Mouse (Mus musculus) adrenal gland, postnatal 4 days (tissue): ENCODE measurements around the gene Bace2. TPM values are rescaled to one million over a fixed set of nuclear protein-coding genes. Genes with fewer than 3 reads are reported as not detected.

ENCODE experiments used
- DNase-seq, 2 experiments: peaks; one replicate each; pipeline ENCODE4 v3.0.0; 2021 to 2022; ENCODE audit warnings: low spot score in 2 of 2, mixed read lengths in 2 of 2
- long read RNA-seq, 2 experiments: library from polyadenylated mRNA; stranded (forward); transcript quantifications; one replicate each; pipeline ENCODE4 v2.0.0; 2021
- total RNA-seq, 2 experiments: library from RNA; stranded (reverse); gene quantifications; 2 replicates each; pipeline ENCODE4 v1.2.3; 2021

The Bace2 gene
- total RNA-seq: 10 to 100 TPM; 17.2 to 18.3 TPM
- long read RNA-seq, experiment 1, full-length matches to known transcripts: 9 of 11 reads
- long read RNA-seq, experiment 1, partial matches to known transcripts: 1 of 11 reads
- long read RNA-seq, experiment 1, other reads (novel, unspliced or antisense): 1 of 11 reads
- long read RNA-seq, experiment 2, full-length matches to known transcripts: 17 of 20 reads
- long read RNA-seq, experiment 2, partial matches to known transcripts: 1 of 20 reads
- long read RNA-seq, experiment 2, other reads (novel, unspliced or antisense): 2 of 20 reads

GRCm38 (mm10) chr16:97356499-97357187, at the start of gene Bace2:
Gene Bace2 (plus strand): TSS chr16:97356742.
- DNase-seq: peak; percentile 19 to 46

- DNase-seq: no peak
These were observed 48.9 kb upstream of the Bace2 start for GRCm38 (mm10) chr16:97307594-97307993.

- no peak for DNase-seq
These were observed 46.6 kb upstream of the Bace2 start for GRCm38 (mm10) chr16:97309796-97310569.

GRCm38 (mm10) chr16:97310570-97310846, 46.0 kb upstream of the Bace2 start:
- no peak for DNase-seq

GRCm38 (mm10) chr16:97312960-97313686, 43.4 kb upstream of the Bace2 start:
- peak; percentile 37 to 60 for DNase-seq

- no peak for DNase-seq
These were observed 35.0 kb upstream of the Bace2 start for GRCm38 (mm10) chr16:97321576-97321975.

- no peak for DNase-seq
These were observed 33.9 kb upstream of the Bace2 start for GRCm38 (mm10) chr16:97322604-97323003.

GRCm38 (mm10) chr16:97325975-97326374, 30.6 kb upstream of the Bace2 start:
- no peak for DNase-seq

GRCm38 (mm10) chr16:97328602-97329001, 27.9 kb upstream of the Bace2 start:
- no peak for DNase-seq

GRCm38 (mm10) chr16:97353013-97353412, 3.5 kb upstream of the Bace2 start:
- no peak for DNase-seq

- no peak for DNase-seq
These were observed 1.9 kb upstream of the Bace2 start for GRCm38 (mm10) chr16:97354632-97355031.

- peak in 1 of 2 experiments; percentile 11 for DNase-seq
These were observed 763 bp downstream of the Bace2 start for GRCm38 (mm10) chr16:97357188-97357821.

- DNase-seq: no peak
These were observed 5.8 kb downstream of the Bace2 start for GRCm38 (mm10) chr16:97362231-97362888.

- DNase-seq: no peak
These were observed 9.6 kb downstream of the Bace2 start for GRCm38 (mm10) chr16:97366141-97366540.

- no peak for DNase-seq
These were observed 13.7 kb downstream of the Bace2 start for GRCm38 (mm10) chr16:97370258-97370657.

- DNase-seq: no peak
These were observed 31.4 kb downstream of the Bace2 start for GRCm38 (mm10) chr16:97387955-97388354.

- DNase-seq: no peak
These were observed 34.7 kb downstream of the Bace2 start for GRCm38 (mm10) chr16:97391289-97391688.

GRCm38 (mm10) chr16:97391701-97392384, 35.3 kb downstream of the Bace2 start:
- DNase-seq: no peak

GRCm38 (mm10) chr16:97396436-97396835, 39.9 kb downstream of the Bace2 start:
- DNase-seq: no peak
